Comparison of ENCODE assay signal across 7 mouse cellular contexts in genomic region chr3:117438473-117439114, GRCm38 (mm10).
DNase-seq lines count a peak whose midpoint lies in the region; ATAC-seq lines count a peak whose summit lies in the region.

No protein-coding gene starts in this region.

- DNase-seq in adrenal gland, adult 8-10 months, result peak; percentile 15
- DNase-seq in cerebellum, postnatal 36 days, result peak; percentile 70 to 80
- peak; percentile 73 to 88 for DNase-seq in frontal cortex, postnatal 36 days (ENCODE audit: low spot score in 2 of 2)
- peak; percentile 28 for DNase-seq in induced T-regulatory cell, adult 2 months (ENCODE audit: low read depth)
- DNase-seq in left cerebral cortex, adult 11 months (ENCODE audit: low spot score), result peak; percentile 47
- peak; percentile 88 to 92 for DNase-seq in right cerebral cortex, postnatal 10 days (ENCODE audit: low spot score in 2 of 2)

- ATAC-seq in megakaryocyte progenitor cell, adult 5-6 weeks (replicated peaks; ENCODE audit: poor library complexity), result peak; percentile 96

Comparison
In these comparisons a context has a peak if more than half of its experiments do, and no peak if none do; other contexts are left out.
1. Peak in every context shown above with its lines: DNase-seq and ATAC-seq.
2. DNase-seq: peak in every context shown above with its lines; median percentile 90 in right cerebral cortex, postnatal 10 days; 80 in frontal cortex, postnatal 36 days; 75 in cerebellum, postnatal 36 days; 47 in left cerebral cortex, adult 11 months; 28 in induced T-regulatory cell, adult 2 months; 15 in adrenal gland, adult 8-10 months.